Mouse (Mus musculus) midbrain, embryonic 11.5 days (tissue): Measurements from ENCODE around the gene S100a13. TPM values are rescaled to one million over a fixed set of nuclear protein-coding genes. Genes with fewer than 3 reads are reported as not detected.

Experiments
- ATAC-seq: fragments of 200-750 bp; cut with Nextera tagmentation; 2 replicates; pipeline ENCODE4 v1.8.0; 2017; ENCODE audit warnings: moderate TSS enrichment, moderate library complexity; ENCODE audit not compliant: low FRiP score
- DNase-seq: peaks from one replicate; pipeline ENCODE4 v3.0.0; 2015; ENCODE audit warnings: low spot score; ENCODE audit errors: missing footprints
- H3K27ac ChIP-seq: fragments of 300-500 bp; sonication (generic); 2 replicates; pipeline ENCODE4 v1.5.1; 2014; ENCODE audit warnings: low read depth, low read length
- H3K27me3 ChIP-seq: fragments of 300-500 bp; sonication (generic); 2 replicates; pipeline ENCODE4 v1.6.1; 2014; ENCODE audit warnings: mild to moderate bottlenecking, low read length, moderate library complexity, mixed read lengths; ENCODE audit not compliant: control insufficient read depth, insufficient read depth
- H3K36me3 ChIP-seq: fragments of 300-500 bp; sonication (generic); 2 replicates; pipeline ENCODE4 v1.6.1; 2014; ENCODE audit warnings: mild to moderate bottlenecking, low read length, moderate library complexity, mixed read lengths; ENCODE audit not compliant: control insufficient read depth, insufficient read depth
- H3K4me1 ChIP-seq: fragments of 300-500 bp; sonication (generic); 2 replicates; pipeline ENCODE4 v1.6.1; 2014; ENCODE audit warnings: low read length; ENCODE audit not compliant: control insufficient read depth, insufficient read depth
- H3K4me2 ChIP-seq: fragments of 300-500 bp; sonication (generic); 2 replicates; pipeline ENCODE4 v1.6.1; 2014; ENCODE audit warnings: mild to moderate bottlenecking, moderate library complexity
- H3K4me3 ChIP-seq: fragments of 300-500 bp; sonication (generic); 2 replicates; pipeline ENCODE4 v1.5.1; 2014; ENCODE audit warnings: low read depth, low read length
- H3K9ac ChIP-seq: fragments of 300-500 bp; sonication (generic); 2 replicates; pipeline ENCODE4 v1.6.1; 2014; ENCODE audit warnings: low read length
- H3K9me3 ChIP-seq: fragments of 300-500 bp; sonication (generic); 2 replicates; pipeline ENCODE4 v1.6.1; 2016; ENCODE audit warnings: low read length; ENCODE audit not compliant: control insufficient read depth
- WGBS: fragments of 180-500 bp; shearing (Covaris S2); extraction: QIAGEN DNeasy Blood & Tissue Kit; methylation state at CpG from one replicate; pipeline ENCODE4 v1.1.7; 2014; 5-methylcytosine and 5-hydroxymethylcytosine counted together
- polyA plus RNA-seq: library from polyadenylated mRNA; unstranded; fragments of >200 nt; fragmentation: Nextera tagmentation; extraction: Ambion mirVana; gene quantifications from 2 replicates; pipeline ENCODE4 v1.2.1, GENCODE M21; 2014

S100a13 gene
- polyA plus RNA-seq, 1 experiment from 2014 or later: 14.1 TPM

DNA sequence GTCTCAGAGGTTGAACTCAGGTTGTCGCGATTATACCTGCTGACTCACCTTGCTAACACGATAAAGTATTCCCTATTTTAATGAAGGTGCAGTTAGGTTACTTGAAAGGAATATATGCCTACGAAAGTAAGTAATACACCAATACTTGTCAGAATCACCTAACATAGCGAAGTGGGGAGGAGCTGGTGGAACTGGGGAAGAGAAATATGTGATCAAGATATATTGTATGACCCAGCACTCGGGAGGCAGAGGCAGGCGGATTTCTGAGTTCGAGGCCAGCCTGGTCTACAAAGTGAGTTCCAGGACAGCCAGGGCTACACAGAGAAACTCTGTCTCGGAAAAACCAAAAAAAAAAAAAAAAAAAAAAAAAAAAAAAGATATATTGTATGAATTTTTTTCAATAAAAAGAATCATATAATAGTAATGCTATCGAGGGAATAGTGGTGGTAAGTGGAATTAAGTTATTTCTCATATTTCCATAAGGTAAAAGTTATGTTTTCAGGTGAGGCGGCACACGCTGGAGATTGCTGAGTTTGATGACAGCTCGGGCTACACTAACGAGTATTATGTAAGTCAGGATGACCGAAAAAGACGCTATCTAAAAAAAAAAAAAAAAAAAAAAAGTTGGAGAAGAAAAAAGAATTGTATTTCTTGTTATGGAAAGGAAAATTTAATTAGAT is 38.9 kb upstream of the S100a13 start:
- Histone ChIP-seq H3K4me3 (peak overlapping the region; percentile 20; the same call in 1 of the 2 replicates), H3K4me1 (peaks cover 7% of the 10 kb centered on the region), H3K9me3 (no peaks in the 10 kb centered on the region), H3K27ac (no peak overlapping the region), H3K4me2 (peak overlapping the region; percentile 32; the same call in 1 of the 2 replicates), H3K36me3 (peaks cover 11% of the 10 kb centered on the region), H3K9ac (no peak overlapping the region), H3K27me3 (no peaks in the 10 kb centered on the region)
- ATAC-seq: peak; percentile 49
- no peak for DNase-seq
- 43% methylated on average over 15 of the region's 16 CpGs for WGBS

DNA sequence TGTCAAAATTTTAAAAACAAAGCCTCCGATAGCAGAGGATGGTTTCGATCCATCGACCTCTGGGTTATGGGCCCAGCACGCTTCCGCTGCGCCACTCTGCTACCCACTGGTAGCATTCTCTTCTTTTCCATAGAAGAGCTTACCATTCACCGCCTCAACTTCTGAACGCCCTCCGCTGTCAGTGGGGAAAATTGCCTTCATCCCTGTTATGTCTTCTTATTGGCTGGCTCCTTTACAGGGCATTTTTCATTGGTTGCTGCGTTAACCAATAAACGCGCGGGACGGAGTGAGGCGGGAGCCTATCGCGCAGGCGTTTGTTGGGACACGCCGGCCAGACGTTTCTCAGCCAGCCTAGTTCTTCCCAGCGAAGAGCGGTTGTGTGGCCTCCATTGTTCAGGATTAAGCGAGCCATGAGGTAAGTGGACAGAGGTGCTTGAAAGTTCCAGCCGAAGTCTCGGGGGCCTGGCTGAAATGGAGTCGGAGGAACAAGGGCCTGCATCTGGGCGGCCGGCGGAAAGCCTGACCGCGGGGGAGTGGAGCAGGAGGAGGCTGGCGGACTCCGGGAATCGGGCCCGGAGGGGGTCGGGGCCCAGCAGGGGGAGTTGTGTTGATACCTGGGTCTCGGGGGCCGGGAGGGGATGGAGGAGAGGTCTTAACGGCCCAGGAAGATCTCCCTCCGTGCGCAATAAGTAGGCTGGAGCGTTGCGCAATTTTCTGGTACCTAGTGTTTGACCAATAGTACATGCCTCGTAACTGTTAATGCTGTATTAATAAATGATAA is 38.2 kb upstream of the S100a13 start, which contains the start of gene Ilf2:
Gene Ilf2, plus strand, starts transcription at position 296 of the 781 bp plus-strand sequence.
- Histone ChIP-seq H3K9ac (peak within 1 kb of the TSS; percentile 90), H3K4me1 (peaks cover 7% of the 10 kb centered on the region), H3K4me3 (peak within 1 kb of the TSS; percentile 73), H3K4me2 (peak within 1 kb of the TSS; percentile 69), H3K27me3 (no peaks in the 10 kb centered on the region), H3K36me3 (peaks cover 16% of the 10 kb centered on the region), H3K27ac (peak within 1 kb of the TSS; percentile 85), H3K9me3 (no peaks in the 10 kb centered on the region)
- ATAC-seq (peak; percentile 100), DNase-seq (peak; percentile 100)
- WGBS: under 1% methylated on average over 45 of the region's 45 CpGs

DNA sequence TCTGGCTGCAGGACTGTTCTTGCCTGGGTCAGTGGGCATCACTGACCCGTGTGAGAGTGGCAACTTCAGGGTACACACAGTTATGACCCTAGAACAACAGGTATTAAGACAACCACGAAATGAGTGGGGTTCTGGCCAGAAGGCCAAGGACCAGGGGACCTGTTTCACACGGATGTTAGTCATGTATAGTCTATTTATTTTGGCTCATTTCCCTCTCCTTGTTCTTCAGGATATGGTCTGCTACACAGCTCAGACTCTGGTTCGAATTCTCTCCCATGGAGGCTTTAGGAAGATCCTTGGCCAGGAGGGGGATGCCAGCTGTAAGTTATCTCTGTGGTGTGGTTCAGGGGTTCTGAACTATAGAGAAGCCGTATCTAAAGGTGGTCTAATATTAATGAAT is 27.2 kb upstream of the S100a13 start:
- Histone ChIP-seq H3K4me1 (peaks cover 6% of the 10 kb centered on the region; the same call in 1 of the 2 replicates), H3K9ac (no peak overlapping the region), H3K4me3 (no peak overlapping the region), H3K4me2 (no peak overlapping the region), H3K27me3 (no peaks in the 10 kb centered on the region), H3K9me3 (no peaks in the 10 kb centered on the region), H3K36me3 (peaks cover 41% of the 10 kb centered on the region), H3K27ac (no peak overlapping the region)
- 89% methylated on average over 5 of the region's 5 CpGs for WGBS
- DNase-seq: no peak
- ATAC-seq: no peak

DNA sequence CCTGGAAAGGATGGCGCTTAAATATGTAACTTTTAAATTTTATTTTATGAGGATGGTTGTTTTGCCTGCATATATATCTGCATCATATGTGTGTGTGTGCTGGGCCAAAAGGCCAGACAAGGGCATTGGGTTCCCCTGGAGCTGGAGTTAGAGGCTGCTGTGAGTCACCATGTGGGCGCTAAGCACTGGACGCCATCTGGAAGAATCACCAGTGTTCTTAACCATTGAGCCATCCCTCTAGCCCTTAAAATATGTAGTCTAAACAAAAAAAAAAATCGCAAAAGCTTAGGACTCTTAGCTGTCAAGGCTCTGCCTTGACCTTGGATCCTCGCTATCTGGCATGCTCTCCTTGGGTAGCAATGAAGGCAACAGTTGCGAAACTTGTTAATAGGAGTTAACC is 25.7 kb upstream of the S100a13 start:
- H3K9me3 ChIP-seq: no peaks in the 10 kb centered on the region
- no peak overlapping the region for H3K4me3 ChIP-seq
- H3K36me3 ChIP-seq: peaks cover 30% of the 10 kb centered on the region
- DNase-seq: no peak
- no peak for ATAC-seq
- H3K4me1 ChIP-seq: peaks cover 6% of the 10 kb centered on the region; the same call in 1 of the 2 replicates
- no peaks in the 10 kb centered on the region for H3K27me3 ChIP-seq
- no peak overlapping the region for H3K4me2 ChIP-seq
- H3K27ac ChIP-seq: no peak overlapping the region
- 94% methylated on average over 6 of the region's 6 CpGs for WGBS
- no peak overlapping the region for H3K9ac ChIP-seq

DNA sequence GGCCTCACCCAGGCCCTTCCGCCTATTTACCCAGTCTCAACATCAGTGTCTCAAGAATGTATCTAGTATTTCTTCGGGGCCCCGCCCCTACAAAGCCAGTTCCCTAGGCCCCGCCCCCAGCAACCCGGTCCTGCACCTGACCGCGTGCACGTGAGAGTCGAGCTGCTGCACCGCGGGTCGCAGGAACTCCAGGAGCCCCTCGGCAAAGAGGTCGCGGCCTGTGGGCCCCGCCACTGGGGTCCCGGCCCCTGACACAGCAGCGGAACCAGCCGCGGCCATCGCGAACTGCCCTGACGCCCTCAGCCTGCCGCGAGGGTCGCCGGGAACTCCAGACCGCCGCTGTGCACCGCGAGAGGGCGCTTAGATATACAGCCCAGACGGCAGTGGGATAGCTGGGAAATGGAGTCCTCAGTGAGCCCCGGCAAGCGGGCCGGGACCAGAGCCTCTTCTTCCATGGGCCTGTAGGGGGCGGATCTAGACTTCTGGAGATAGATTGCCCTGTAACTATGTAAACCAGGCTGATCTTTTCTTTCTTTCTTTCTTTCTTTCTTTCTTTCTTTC is 23.5 kb upstream of the S100a13 start, which contains the start of gene Snapin:
Gene Snapin, minus strand, starts transcription at position 338 of the 561 bp plus-strand sequence.
- Histone ChIP-seq H3K4me2 (peak within 1 kb of the TSS; percentile 61), H3K9me3 (no peaks in the 10 kb centered on the region), H3K9ac (peak within 1 kb of the TSS; percentile 82), H3K27me3 (no peaks in the 10 kb centered on the region), H3K27ac (peak within 1 kb of the TSS; percentile 25; the same call in 1 of the 2 replicates), H3K4me1 (peaks cover 6% of the 10 kb centered on the region; the same call in 1 of the 2 replicates), H3K4me3 (peak within 1 kb of the TSS; percentile 79), H3K36me3 (peaks cover 22% of the 10 kb centered on the region)
- ATAC-seq (peak; percentile 98), DNase-seq (peak; percentile 99)
- 0% methylated on average over 37 of the region's 37 CpGs for WGBS

DNA sequence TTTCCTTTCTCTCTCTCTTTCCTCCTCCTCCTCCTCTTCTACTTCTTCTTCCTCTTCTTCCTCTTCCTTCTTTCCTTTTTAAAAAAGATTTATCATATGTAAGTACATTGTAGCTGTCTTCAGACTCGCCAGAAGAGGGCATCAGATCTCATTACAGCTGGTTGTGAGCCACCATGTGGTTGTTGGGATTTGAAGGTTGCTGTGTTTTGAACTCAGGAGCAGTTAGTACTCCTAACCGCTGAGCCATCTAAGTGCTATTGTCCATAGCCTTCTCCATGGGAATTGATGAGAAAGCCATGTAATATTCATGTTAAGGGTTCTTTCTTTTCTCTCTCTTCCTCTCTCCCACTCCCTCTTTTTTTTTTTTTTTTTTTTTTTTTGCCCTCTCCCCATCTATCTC is 22.9 kb upstream of the S100a13 start:
- peaks cover 16% of the 10 kb centered on the region for H3K36me3 ChIP-seq
- peaks cover 6% of the 10 kb centered on the region; the same call in 1 of the 2 replicates for H3K4me1 ChIP-seq
- DNase-seq (no peak), ATAC-seq (peak; percentile 6; the same call in 1 of the 2 replicates)
- no peak overlapping the region for H3K4me3 ChIP-seq
- no peaks in the 10 kb centered on the region for H3K27me3 ChIP-seq
- H3K9ac ChIP-seq: no peak overlapping the region
- no peak overlapping the region for H3K4me2 ChIP-seq
- H3K9me3 ChIP-seq: no peaks in the 10 kb centered on the region
- no peak overlapping the region for H3K27ac ChIP-seq
- WGBS: 43% methylated on average over 2 of the region's 2 CpGs

DNA sequence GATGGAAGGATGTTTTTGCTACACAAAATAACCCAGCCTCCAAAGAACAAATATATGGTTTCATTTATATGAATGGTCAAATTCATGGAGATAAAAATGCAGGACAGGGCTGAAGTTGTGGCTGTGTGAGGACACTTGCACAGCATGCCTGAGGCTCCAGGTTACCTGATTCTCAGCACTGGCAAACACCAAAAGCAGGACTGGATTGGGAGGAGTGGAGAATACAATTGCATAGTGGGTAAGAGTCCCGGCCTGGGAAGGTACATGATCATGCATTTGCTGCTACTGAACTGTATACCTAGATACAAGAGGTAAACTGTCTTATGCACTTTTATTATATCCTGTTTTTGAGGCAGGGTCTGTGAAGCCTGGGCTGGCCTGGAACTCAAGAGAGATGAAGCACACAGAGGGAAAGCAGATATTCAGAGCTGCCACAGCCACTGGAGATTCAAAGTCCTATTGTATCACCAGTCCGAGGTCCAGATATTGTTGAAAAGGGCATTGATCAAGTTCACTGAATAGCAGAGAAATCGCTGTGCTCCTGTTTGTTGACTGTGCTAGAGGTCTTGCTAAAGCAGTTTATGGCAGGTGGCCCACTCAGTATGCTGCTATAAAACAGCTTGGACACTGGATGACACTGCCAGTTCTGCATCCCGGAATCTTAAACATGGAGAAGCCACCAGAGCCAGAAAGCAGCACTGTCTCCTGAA is 20.2 kb upstream of the S100a13 start:
- peaks cover 18% of the 10 kb centered on the region for H3K36me3 ChIP-seq
- H3K4me1 ChIP-seq: peaks cover 6% of the 10 kb centered on the region; the same call in 1 of the 2 replicates
- H3K27ac ChIP-seq: no peak overlapping the region
- no peak overlapping the region for H3K9ac ChIP-seq
- no peaks in the 10 kb centered on the region for H3K27me3 ChIP-seq
- H3K4me3 ChIP-seq: no peak overlapping the region
- 66% methylated on average over 4 of the region's 4 CpGs for WGBS
- no peak for DNase-seq
- no peaks in the 10 kb centered on the region for H3K9me3 ChIP-seq
- H3K4me2 ChIP-seq: no peak overlapping the region
- no peak for ATAC-seq

DNA sequence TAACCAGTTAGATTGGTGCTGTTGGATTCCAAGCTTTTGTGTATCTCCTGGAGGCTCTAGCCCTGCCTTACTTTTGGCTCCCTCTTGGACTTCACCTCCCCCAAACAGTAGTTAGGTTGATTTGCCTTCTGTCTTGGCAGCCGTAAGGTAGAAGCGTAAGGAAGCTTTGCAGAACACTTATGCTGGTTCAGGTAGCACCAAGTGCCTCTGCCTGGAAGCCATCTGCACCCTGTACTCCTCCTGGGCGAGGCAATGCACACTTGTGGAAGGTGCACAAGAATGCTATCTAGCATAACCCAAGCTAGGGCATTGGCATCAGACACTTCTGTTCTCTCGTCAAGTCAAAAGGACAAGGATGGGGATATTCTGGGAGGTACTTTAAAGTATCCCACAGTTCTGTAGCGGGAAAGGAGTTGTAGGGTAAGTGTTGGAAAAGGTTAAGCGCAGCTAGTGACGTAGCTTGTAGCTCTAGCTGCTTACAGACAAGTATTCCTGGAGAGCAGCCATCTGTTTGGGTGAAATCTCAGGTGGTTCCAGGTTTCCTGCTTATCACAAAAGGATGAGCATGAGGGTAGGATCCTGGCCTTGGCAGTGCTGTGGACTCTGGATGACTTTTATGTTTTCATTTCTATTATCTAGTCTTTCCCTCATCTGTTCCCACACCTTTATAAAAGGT is 18.2 kb upstream of the S100a13 start:
- no peak for DNase-seq
- no peak for ATAC-seq
- Histone ChIP-seq H3K9me3 (no peaks in the 10 kb centered on the region), H3K36me3 (peaks cover 22% of the 10 kb centered on the region), H3K4me1 (no peaks in the 10 kb centered on the region), H3K27ac (no peak overlapping the region), H3K4me3 (no peak overlapping the region), H3K4me2 (no peak overlapping the region), H3K9ac (no peak overlapping the region), H3K27me3 (no peaks in the 10 kb centered on the region)
- WGBS: 95% methylated on average over 7 of the region's 7 CpGs
